Comparison of ENCODE assay signal across 9 mouse cellular contexts in the genomic region with DNA sequence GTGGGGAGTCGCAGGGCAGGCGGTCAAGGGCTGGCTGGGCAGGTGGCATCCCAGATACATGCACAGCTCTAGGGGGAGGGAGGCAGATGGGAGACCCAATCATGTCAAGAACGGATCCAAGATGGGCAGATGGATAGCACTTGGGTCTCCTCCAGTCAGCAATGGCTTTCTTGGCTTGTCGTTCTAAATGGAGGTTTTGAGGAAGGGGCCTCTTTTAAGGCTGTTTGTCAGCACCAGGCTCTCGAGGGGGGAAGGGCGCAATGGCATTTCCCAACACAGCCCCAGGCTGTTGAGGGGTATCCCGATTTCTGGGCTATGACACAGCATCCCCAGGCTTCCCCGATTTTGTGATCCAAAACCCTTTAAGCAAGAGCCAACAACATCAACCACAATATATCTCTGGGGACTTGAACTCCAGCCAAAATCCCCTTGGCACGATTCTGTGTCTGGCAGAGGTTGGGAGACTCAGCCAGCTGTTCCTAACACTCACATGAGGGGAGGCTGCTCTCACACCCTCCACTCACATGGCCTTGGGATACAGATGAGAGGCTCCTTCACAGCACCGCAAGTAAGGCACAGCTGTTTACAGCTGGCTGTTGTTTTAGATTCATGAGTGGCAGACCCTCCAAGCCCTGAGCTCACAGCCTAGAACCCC. TPM values are rescaled to one million over a fixed set of nuclear protein-coding genes. Genes with fewer than 3 reads are reported as not detected.
DNase-seq lines count a peak whose midpoint lies in the region; ATAC-seq and TF ChIP-seq lines count a peak whose summit lies in the region.
"Had no signal": no experiment of that assay in that cellular context is flagged by ENCODE, and none has a peak within 500 bp of the region (broad histone marks: within the 10 kb centered on the region; RNA-seq: fewer than 3 reads in every experiment).

No protein-coding gene starts in this region.

- H3K4me3 ChIP-seq in intestine, embryonic 14.5 days (ENCODE audit: low read depth, low read length): no peak overlapping the region
- H3K4me3 ChIP-seq in intestine, postnatal 0 days (ENCODE audit: low read depth, low read length): no peak overlapping the region
- H3K4me3 ChIP-seq in forebrain, embryonic 12.5 days (replicated peaks): no peak overlapping the region
- no peak overlapping the region for H3K4me3 ChIP-seq in intestine, embryonic 15.5 days (replicated peaks)
- no peak overlapping the region for H3K4me3 ChIP-seq in stomach, embryonic 16.5 days (replicated peaks; ENCODE audit: low read length)
- H3K4me3 ChIP-seq: heart, embryonic 13.5 days had no signal

- H3K36me3 ChIP-seq in intestine, embryonic 14.5 days (ENCODE audit: control insufficient read depth, insufficient read depth, low read length): peaks cover 33% of the 10 kb centered on the region
- peaks cover 24% of the 10 kb centered on the region; the same call in 1 of the 2 replicates for H3K36me3 ChIP-seq in intestine, postnatal 0 days (ENCODE audit: control insufficient read depth, insufficient read depth)
- H3K36me3 ChIP-seq in forebrain, embryonic 12.5 days (replicated peaks): peaks cover 44% of the 10 kb centered on the region
- H3K36me3 ChIP-seq in intestine, embryonic 15.5 days: peaks cover 17% of the 10 kb centered on the region; the same call in 1 of the 2 replicates
- H3K36me3 ChIP-seq in stomach, embryonic 16.5 days (ENCODE audit: control insufficient read depth, insufficient read depth, low read length): peaks cover 17% of the 10 kb centered on the region

- no peak for DNase-seq in intestine, embryonic 14.5 days (ENCODE audit: low spot score)
- DNase-seq in NIH3T3 (ENCODE audit: low read depth): peak; percentile 97
- no peak for DNase-seq in left cerebral cortex, adult 8-10 months (ENCODE audit: low spot score in 2 of 2)
- no peak for DNase-seq in left cerebral cortex, postnatal 36 days (ENCODE audit: low spot score in 2 of 2)

- 0 out of 2 replicates have a peak, but pooled peaks cover 4% of the 10 kb centered on the region for H3K9me3 ChIP-seq in intestine, embryonic 14.5 days (ENCODE audit: control insufficient read depth, low read length)
- H3K9me3 ChIP-seq in intestine, postnatal 0 days (ENCODE audit: control insufficient read depth): no peaks in the 10 kb centered on the region
- H3K9me3 ChIP-seq in forebrain, embryonic 12.5 days: no peaks in the 10 kb centered on the region
- H3K9me3 ChIP-seq in intestine, embryonic 15.5 days: no peaks in the 10 kb centered on the region
- no peaks in the 10 kb centered on the region for H3K9me3 ChIP-seq in stomach, embryonic 16.5 days (replicated peaks; ENCODE audit: control insufficient read depth, low read length)
- H3K9me3 ChIP-seq: heart, embryonic 13.5 days had no signal

- peaks cover 28% of the 10 kb centered on the region for H3K4me1 ChIP-seq in intestine, embryonic 14.5 days (replicated peaks; ENCODE audit: control insufficient read depth, insufficient read depth, low read length)
- no peaks in the 10 kb centered on the region; the same call in 1 of the 2 replicates for H3K4me1 ChIP-seq in intestine, postnatal 0 days (replicated peaks; ENCODE audit: control insufficient read depth, insufficient read depth, low read length)
- H3K4me1 ChIP-seq in forebrain, embryonic 12.5 days: peaks cover 18% of the 10 kb centered on the region
- peaks cover 37% of the 10 kb centered on the region for H3K4me1 ChIP-seq in intestine, embryonic 15.5 days (replicated peaks)
- peaks cover 44% of the 10 kb centered on the region for H3K4me1 ChIP-seq in stomach, embryonic 16.5 days (ENCODE audit: control insufficient read depth, insufficient read depth, low read length)

- intact Hi-C loops in left cerebral cortex, postnatal 36 days (cut with DNase I): loop anchor here (5.0 kb wide), 1 partner anchor 38 kb away; no protein-coding TSS in a partner anchor

- no peak overlapping the region for H3K4me2 ChIP-seq in intestine, embryonic 14.5 days (ENCODE audit: low read length)
- no peak overlapping the region for H3K4me2 ChIP-seq in intestine, postnatal 0 days (replicated peaks; ENCODE audit: low read depth)
- H3K4me2 ChIP-seq in forebrain, embryonic 12.5 days: no peak overlapping the region
- no peak overlapping the region for H3K4me2 ChIP-seq in intestine, embryonic 15.5 days (replicated peaks)
- H3K4me2 ChIP-seq in stomach, embryonic 16.5 days (ENCODE audit: low read depth, low read length): no peak overlapping the region

- peak overlapping the region; percentile 22; the same call in 1 of the 2 replicates for H3K27ac ChIP-seq in intestine, embryonic 14.5 days (ENCODE audit: low read depth)
- no peak overlapping the region for H3K27ac ChIP-seq in intestine, postnatal 0 days (ENCODE audit: low read depth, low read length)
- peak overlapping the region; percentile 1; the same call in 1 of the 2 replicates for H3K27ac ChIP-seq in forebrain, embryonic 12.5 days
- peak overlapping the region; percentile 52 for H3K27ac ChIP-seq in intestine, embryonic 15.5 days
- peak overlapping the region; percentile 68; the same call in 1 of the 2 replicates for H3K27ac ChIP-seq in stomach, embryonic 16.5 days (ENCODE audit: low read length)
- H3K27ac ChIP-seq: heart, embryonic 13.5 days had no signal

- ATAC-seq in intestine, embryonic 14.5 days (replicated peaks; ENCODE audit: low FRiP score, low TSS enrichment, low read depth): no peak
- no peak for ATAC-seq in intestine, postnatal 0 days
- ATAC-seq in forebrain, embryonic 12.5 days (ENCODE audit: low FRiP score): no peak
- ATAC-seq in intestine, embryonic 15.5 days: peak; percentile 39
- ATAC-seq in stomach, embryonic 16.5 days (ENCODE audit: insufficient read depth, low FRiP score): peak; percentile 63

- no peak for TF ChIP-seq CTCF in intestine, postnatal 0 days (IDR thresholded peaks at IDR 0.05; ENCODE audit: low read depth)

- H3K27me3 ChIP-seq in intestine, embryonic 14.5 days (replicated peaks; ENCODE audit: control insufficient read depth, insufficient read depth, low read length): no peaks in the 10 kb centered on the region
- H3K27me3 ChIP-seq in intestine, postnatal 0 days (replicated peaks; ENCODE audit: control insufficient read depth, insufficient read depth, low read length): no peaks in the 10 kb centered on the region
- H3K27me3 ChIP-seq in forebrain, embryonic 12.5 days: no peaks in the 10 kb centered on the region
- H3K27me3 ChIP-seq in intestine, embryonic 15.5 days (replicated peaks): no peaks in the 10 kb centered on the region
- H3K27me3 ChIP-seq in stomach, embryonic 16.5 days (ENCODE audit: control insufficient read depth, insufficient read depth, low read length): no peaks in the 10 kb centered on the region
- H3K27me3 ChIP-seq: heart, embryonic 13.5 days had no signal

- H3K9ac ChIP-seq in intestine, embryonic 14.5 days (ENCODE audit: low read length): no peak overlapping the region
- no peak overlapping the region for H3K9ac ChIP-seq in intestine, postnatal 0 days (ENCODE audit: low read depth, low read length)
- H3K9ac ChIP-seq in forebrain, embryonic 12.5 days: no peak overlapping the region
- no peak overlapping the region for H3K9ac ChIP-seq in intestine, embryonic 15.5 days
- H3K9ac ChIP-seq in stomach, embryonic 16.5 days (ENCODE audit: low read length): 0 out of 2 replicates have a peak overlapping the region, but pooled peaks have one; percentile 14

- 76% methylated on average over 10 of the region's 10 CpGs for WGBS in intestine, embryonic 14.5 days
- 70% methylated on average over 10 of the region's 10 CpGs for WGBS in intestine, postnatal 0 days
- 86% methylated on average over 10 of the region's 10 CpGs for WGBS in forebrain, embryonic 12.5 days
- 64% methylated on average over 10 of the region's 10 CpGs for WGBS in intestine, embryonic 15.5 days
- 55% methylated on average over 10 of the region's 10 CpGs for WGBS in stomach, embryonic 16.5 days

RNA-seq across cellular contexts. Expression of a gene that starts 18.8 kb away (rescaled TPM):
- 12.2 and 13.0 TPM in 2 replicates for polyA plus RNA-seq in intestine, embryonic 14.5 days (2014; fragmentation: Nextera tagmentation; extraction: Ambion mirVana)
- 3.8 and 4.5 TPM in 2 replicates for polyA plus RNA-seq in intestine, postnatal 0 days (2015; fragmentation: Nextera tagmentation; extraction: Ambion mirVana)
- 28.0 and 28.1 TPM in 2 replicates for polyA plus RNA-seq in forebrain, embryonic 12.5 days (2016; fragmentation: Nextera tagmentation; extraction: Ambion mirVana)
- polyA plus RNA-seq in intestine, embryonic 15.5 days (2015; fragmentation: Nextera tagmentation; extraction: Ambion mirVana): 13.9 and 15.3 TPM in 2 replicates
- polyA plus RNA-seq in stomach, embryonic 16.5 days (2015; fragmentation: Nextera tagmentation; extraction: Ambion mirVana): 13.6 and 14.8 TPM in 2 replicates
- 10 to 100 TPM; 32.9 to 39.8 (median 35.6) TPM for total RNA-seq in left cerebral cortex, adult 8-10 months (2022)
- total RNA-seq in left cerebral cortex, postnatal 36 days (2021): 10 to 100 TPM; 30.5 to 36.2 TPM

RNA-seq across cellular contexts. Expression of a gene that starts 18.9 kb away (rescaled TPM):
- polyA plus RNA-seq in intestine, embryonic 14.5 days (2014; fragmentation: Nextera tagmentation; extraction: Ambion mirVana): 4.0 and 5.1 TPM in 2 replicates
- 1.5 and 1.8 TPM in 2 replicates for polyA plus RNA-seq in intestine, postnatal 0 days (2015; fragmentation: Nextera tagmentation; extraction: Ambion mirVana)
- polyA plus RNA-seq in forebrain, embryonic 12.5 days (2016; fragmentation: Nextera tagmentation; extraction: Ambion mirVana): 20.7 TPM in 2 replicates
- polyA plus RNA-seq in intestine, embryonic 15.5 days (2015; fragmentation: Nextera tagmentation; extraction: Ambion mirVana): 2.5 and 2.6 TPM in 2 replicates
- polyA plus RNA-seq in stomach, embryonic 16.5 days (2015; fragmentation: Nextera tagmentation; extraction: Ambion mirVana): 2.3 and 2.4 TPM in 2 replicates
- 1 to 10 TPM; 1.1 to 3.2 (median 1.7) TPM for total RNA-seq in left cerebral cortex, adult 8-10 months (2022)
- 1 to 10 TPM; 1.1 to 1.3 TPM for total RNA-seq in left cerebral cortex, postnatal 36 days (2021)

RNA-seq across cellular contexts. Expression of a gene that starts 58.2 kb away (rescaled TPM):
- 57.3 and 62.3 TPM in 2 replicates for polyA plus RNA-seq in intestine, embryonic 14.5 days (2014; fragmentation: Nextera tagmentation; extraction: Ambion mirVana)
- 71.6 and 79.0 TPM in 2 replicates for polyA plus RNA-seq in intestine, postnatal 0 days (2015; fragmentation: Nextera tagmentation; extraction: Ambion mirVana)
- polyA plus RNA-seq in forebrain, embryonic 12.5 days (2016; fragmentation: Nextera tagmentation; extraction: Ambion mirVana): 31.6 and 33.3 TPM in 2 replicates
- polyA plus RNA-seq in intestine, embryonic 15.5 days (2015; fragmentation: Nextera tagmentation; extraction: Ambion mirVana): 66.3 and 69.1 TPM in 2 replicates
- 74.7 and 85.1 TPM in 2 replicates for polyA plus RNA-seq in stomach, embryonic 16.5 days (2015; fragmentation: Nextera tagmentation; extraction: Ambion mirVana)
- total RNA-seq in left cerebral cortex, adult 8-10 months (2022): 100 to 1,000 TPM; 280 to 307 (median 295) TPM
- 100 to 1,000 TPM; 220 to 253 TPM for total RNA-seq in left cerebral cortex, postnatal 36 days (2021)

Comparison
In these comparisons a context has a peak if more than half of its experiments do, and no peak if none do; other contexts are left out.
1. ATAC-seq: peak in intestine, embryonic 15.5 days (single experiment) and stomach, embryonic 16.5 days (single experiment); none in intestine, embryonic 14.5 days (single experiment), intestine, postnatal 0 days (single experiment) and forebrain, embryonic 12.5 days (single experiment).